Mouse (Mus musculus) left cerebral cortex, postnatal 4 days (tissue): Measurements from ENCODE around the gene Polr2h. TPM values are rescaled to one million over a fixed set of nuclear protein-coding genes. Genes with fewer than 3 reads are reported as not detected.
A peak's percentile ranks its signal among the peaks of the same experiment; 100 is the strongest.

Experiments
- DNase-seq: peaks from one replicate; pipeline ENCODE4 v3.0.0-alpha.2; 2022
- intact Hi-C: fragments of 180-260 bp; cut with DNase I; formaldehyde crosslinking; loops from one replicate; pipeline ENCODE4 v1.15.1; 2025
- total RNA-seq, 2 experiments: library from RNA; stranded (reverse); gene quantifications; 2 replicates each; pipeline ENCODE4 v1.2.3; 2021

Polr2h gene
- total RNA-seq, 2 experiments from 2014 or later = 30.5 to 32.0 TPM

DNA sequence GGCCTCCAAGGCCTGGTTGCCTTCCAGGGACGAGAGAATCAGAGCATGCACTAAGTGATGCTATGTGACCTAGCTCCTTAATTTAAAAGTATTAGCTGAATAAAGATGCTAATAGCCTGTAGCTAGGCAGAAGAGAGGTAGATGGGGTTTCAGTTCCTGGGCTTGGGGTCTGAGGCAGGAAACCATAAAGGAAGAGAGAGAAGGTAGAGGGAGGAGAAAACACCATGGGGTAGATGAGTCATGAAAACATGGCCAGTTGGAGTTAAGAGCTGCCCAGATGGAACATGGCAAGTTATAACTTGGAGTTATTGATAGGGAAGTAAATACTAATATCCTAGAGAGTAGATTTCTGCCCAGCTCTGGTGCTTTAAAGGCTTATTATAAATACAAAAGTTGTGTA is 39.9 kb downstream of the Polr2h start:
- DNase-seq = no peak
- intact Hi-C loops = no loop called here

- intact Hi-C loops = no loop called here
- DNase-seq = peak; percentile 66
Measured at GRCm38 (mm10) chr16:20761681-20762080, 44.2 kb downstream of the Polr2h start.

GRCm38 (mm10) chr16:20765244-20765643 is 47.8 kb downstream of the Polr2h start:
- intact Hi-C loops = no loop called here
- DNase-seq = peak; percentile 60

Other genes starting within 250 kb of the Polr2h start
- 10 to 100 TPM; 66.8 to 67.8 TPM for gene Eif2b5, start 218.8 kb upstream of the Polr2h start, total RNA-seq
- gene Dvl3, start 200.7 kb upstream of the Polr2h start, total RNA-seq = 100 to 1,000 TPM; 103 to 108 TPM
- 100 to 1,000 TPM; 865 to 870 TPM for gene Ap2m1, start 182.2 kb upstream of the Polr2h start, total RNA-seq
- gene Abcf3, start 169.1 kb upstream of the Polr2h start, total RNA-seq = 10 to 100 TPM; 74.7 to 94.0 TPM
- 10 to 100 TPM; 47.6 to 59.3 TPM for gene Vwa5b2, start 128.2 kb upstream of the Polr2h start, total RNA-seq
- 1 to 10 TPM; 3.4 to 3.9 TPM for gene Eef1akmt4, start 106.1 kb upstream of the Polr2h start, total RNA-seq
- not detected for gene Gm49333, start 106.1 kb upstream of the Polr2h start, total RNA-seq
- 10 to 100 TPM; 10.9 to 13.9 TPM for gene Alg3, start 105.9 kb upstream of the Polr2h start, total RNA-seq
- 100 to 1,000 TPM; 197 to 204 TPM for gene Camk2n2, start 96.4 kb upstream of the Polr2h start, total RNA-seq
- gene Ece2, start 87.8 kb upstream of the Polr2h start, total RNA-seq = 10 to 100 TPM; 28.6 to 33.0 TPM
- gene Psmd2, start 66.0 kb upstream of the Polr2h start, total RNA-seq = 100 to 1,000 TPM; 262 to 273 TPM
- 100 to 1,000 TPM; 362 to 378 TPM for gene Eif4g1, start 49.4 kb upstream of the Polr2h start, total RNA-seq
- 100 to 1,000 TPM; 101 to 115 TPM for gene Fam131a, start 24.4 kb upstream of the Polr2h start, total RNA-seq
- gene Clcn2, start 81 bp downstream of the Polr2h start, total RNA-seq = 10 to 100 TPM; 38.8 to 40.3 TPM
- gene Chrd, start 15.5 kb downstream of the Polr2h start, total RNA-seq = 10 to 100 TPM; 15.4 to 18.6 TPM
- gene Thpo, start 16.8 kb downstream of the Polr2h start, total RNA-seq = 1 to 10 TPM; 1.2 to 2.3 TPM